Mouse (Mus musculus) liver, embryonic 12.5 days (tissue): ENCODE measurements around the gene Rapgef5. TPM values are rescaled to one million over a fixed set of nuclear protein-coding genes. Genes with fewer than 3 reads are reported as not detected.

Experiments used
- ATAC-seq: fragments of 200-750 bp; cut with Nextera tagmentation; 2 replicates; pipeline ENCODE4 v1.8.0; 2017; ENCODE audit warnings: moderate number of reproducible peaks, mild to moderate bottlenecking, moderate library complexity
- H3K27ac ChIP-seq: fragments of 300-500 bp; sonication (generic); 2 replicates; pipeline ENCODE4 v1.5.1; 2016; ENCODE audit warnings: mild to moderate bottlenecking
- H3K27me3 ChIP-seq: fragments of 300-500 bp; sonication (generic); replicated peaks from 2 replicates; pipeline ENCODE4 v1.6.1; 2016; ENCODE audit warnings: mild to moderate bottlenecking, moderate library complexity
- H3K36me3 ChIP-seq: fragments of 300-500 bp; sonication (generic); 2 replicates; pipeline ENCODE4 v1.6.1; 2016; ENCODE audit warnings: mild to moderate bottlenecking, moderate library complexity
- H3K4me1 ChIP-seq: fragments of 300-500 bp; sonication (generic); 2 replicates; pipeline ENCODE4 v1.6.1; 2016
- H3K4me2 ChIP-seq: fragments of 300-500 bp; sonication (generic); 2 replicates; pipeline ENCODE4 v1.6.1; 2016; ENCODE audit warnings: mild to moderate bottlenecking, moderate library complexity
- H3K4me3 ChIP-seq: fragments of 300-500 bp; sonication (generic); 2 replicates; pipeline ENCODE4 v1.5.1; 2016; ENCODE audit warnings: mild to moderate bottlenecking, moderate library complexity
- H3K9ac ChIP-seq: fragments of 300-500 bp; sonication (generic); 2 replicates; pipeline ENCODE4 v1.6.1; 2016; ENCODE audit warnings: mild to moderate bottlenecking, moderate library complexity
- H3K9me3 ChIP-seq: fragments of 300-500 bp; sonication (generic); replicated peaks from 2 replicates; pipeline ENCODE4 v1.6.1; 2016; ENCODE audit warnings: mild to moderate bottlenecking, moderate library complexity
- WGBS: fragments of 180-500 bp; shearing (Covaris S2); methylation state at CpG from one replicate; pipeline ENCODE4 v1.1.7; 2016; ENCODE audit not compliant: insufficient replicate concordance; 5-methylcytosine and 5-hydroxymethylcytosine counted together
- polyA plus RNA-seq: library from polyadenylated mRNA; unstranded; fragments of >200 nt; fragmentation: Nextera tagmentation; extraction: Ambion mirVana; gene quantifications from 2 replicates; pipeline ENCODE4 v1.2.1, GENCODE M21; 2016

Gene Rapgef5
- polyA plus RNA-seq, 1 experiment from 2014 or later, result 3.3 TPM

- no peak overlapping the region for H3K4me3 ChIP-seq
- H3K9me3 ChIP-seq, result no peaks in the 10 kb centered on the region
- H3K27ac ChIP-seq, result no peak overlapping the region
- H3K4me2 ChIP-seq, result no peak overlapping the region
- H3K27me3 ChIP-seq, result no peaks in the 10 kb centered on the region
- H3K4me1 ChIP-seq, result no peaks in the 10 kb centered on the region
- H3K9ac ChIP-seq, result no peak overlapping the region
- no peaks in the 10 kb centered on the region for H3K36me3 ChIP-seq
- 72% methylated on average over 18 of the region's 18 CpGs for WGBS
- ATAC-seq, result no peak
These were observed 112.2 kb downstream of the Rapgef5 start for GRCm38 (mm10) chr12:117628321-117629093.

- H3K4me1 ChIP-seq, result no peaks in the 10 kb centered on the region
- 36% methylated on average over 1 of the region's 1 CpGs for WGBS
These were observed 115.9 kb downstream of the Rapgef5 start for GRCm38 (mm10) chr12:117632133-117632532.

DNA sequence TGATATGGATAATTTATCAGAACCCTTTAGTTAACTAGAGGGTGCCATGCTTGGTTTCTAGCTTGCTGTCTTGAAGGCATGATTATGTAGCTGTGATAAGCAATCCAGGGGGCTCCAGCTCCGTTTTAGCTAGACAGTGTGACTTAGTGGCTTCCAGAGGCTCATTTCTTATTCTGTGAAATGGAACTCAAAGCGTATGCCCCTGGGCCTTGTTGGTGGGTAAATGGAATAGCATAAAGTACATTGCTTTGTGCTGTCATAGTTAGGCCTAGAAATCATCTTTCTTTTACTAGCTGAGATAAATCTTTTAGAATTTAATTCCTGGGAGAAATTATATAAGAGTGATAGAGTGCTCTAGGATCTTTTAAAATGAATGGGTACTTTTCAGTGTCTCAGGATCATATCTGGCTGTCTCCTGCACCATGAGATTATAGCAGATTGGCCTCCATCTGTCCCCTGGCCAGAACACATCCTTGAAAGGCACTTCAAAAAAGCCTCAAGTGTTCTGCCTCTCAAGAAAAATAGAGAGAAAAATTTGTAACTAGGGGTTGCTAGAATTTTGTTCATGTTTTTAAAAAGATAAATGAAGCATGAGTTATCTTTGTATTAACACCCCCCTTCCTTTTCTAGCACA is 120.0 kb downstream of the Rapgef5 start:
- WGBS, result 55% methylated on average over 2 of the region's 2 CpGs
- Histone ChIP-seq H3K27ac (no peak overlapping the region), H3K4me1 (peaks cover 3% of the 10 kb centered on the region; the same call in 1 of the 2 replicates), H3K36me3 (no peaks in the 10 kb centered on the region), H3K27me3 (no peaks in the 10 kb centered on the region), H3K4me2 (no peak overlapping the region), H3K4me3 (no peak overlapping the region), H3K9ac (no peak overlapping the region), H3K9me3 (no peaks in the 10 kb centered on the region)
- no peak for ATAC-seq

More at GRCm38 (mm10) chr12:117632133-117632532, 115.9 kb downstream of the Rapgef5 start:
- no peaks in the 10 kb centered on the region for H3K36me3 ChIP-seq
- H3K9me3 ChIP-seq, result no peaks in the 10 kb centered on the region
- H3K4me2 ChIP-seq, result no peak overlapping the region
- no peak overlapping the region for H3K27ac ChIP-seq
- H3K4me3 ChIP-seq, result no peak overlapping the region
- H3K9ac ChIP-seq, result no peak overlapping the region
- no peak for ATAC-seq
- H3K27me3 ChIP-seq, result no peaks in the 10 kb centered on the region

GRCm38 (mm10) chr12:117636969-117637368 is 120.7 kb downstream of the Rapgef5 start:
- Histone ChIP-seq H3K4me2 (no peak overlapping the region), H3K27ac (no peak overlapping the region), H3K9ac (no peak overlapping the region), H3K36me3 (no peaks in the 10 kb centered on the region), H3K27me3 (no peaks in the 10 kb centered on the region), H3K4me1 (peaks cover 3% of the 10 kb centered on the region; the same call in 1 of the 2 replicates), H3K4me3 (no peak overlapping the region), H3K9me3 (no peaks in the 10 kb centered on the region)
- no peak for ATAC-seq
- 68% methylated on average over 6 of the region's 6 CpGs for WGBS

GRCm38 (mm10) chr12:117638833-117639232 is 122.6 kb downstream of the Rapgef5 start:
- 47% methylated on average over 2 of the region's 2 CpGs for WGBS
- H3K36me3 ChIP-seq, result no peaks in the 10 kb centered on the region

GRCm38 (mm10) chr12:117639356-117640121 is 123.3 kb downstream of the Rapgef5 start:
- Histone ChIP-seq H3K27ac (no peak overlapping the region), H3K4me3 (no peak overlapping the region), H3K4me1 (peaks cover 3% of the 10 kb centered on the region; the same call in 1 of the 2 replicates), H3K4me2 (no peak overlapping the region), H3K27me3 (no peaks in the 10 kb centered on the region), H3K9ac (no peak overlapping the region), H3K36me3 (no peaks in the 10 kb centered on the region), H3K9me3 (no peaks in the 10 kb centered on the region)
- ATAC-seq, result no peak
- WGBS, result 57% methylated on average over 6 of the region's 6 CpGs

More at GRCm38 (mm10) chr12:117638833-117639232, 122.6 kb downstream of the Rapgef5 start:
- H3K9me3 ChIP-seq, result no peaks in the 10 kb centered on the region
- no peak overlapping the region for H3K4me2 ChIP-seq
- H3K4me3 ChIP-seq, result no peak overlapping the region
- H3K27me3 ChIP-seq, result no peaks in the 10 kb centered on the region
- ATAC-seq, result no peak
- peaks cover 3% of the 10 kb centered on the region; the same call in 1 of the 2 replicates for H3K4me1 ChIP-seq
- H3K27ac ChIP-seq, result no peak overlapping the region
- H3K9ac ChIP-seq, result no peak overlapping the region

- WGBS, result 42% methylated on average over 2 of the region's 2 CpGs
- no peak for ATAC-seq
These were observed 126.2 kb downstream of the Rapgef5 start for GRCm38 (mm10) chr12:117642512-117642911.

DNA sequence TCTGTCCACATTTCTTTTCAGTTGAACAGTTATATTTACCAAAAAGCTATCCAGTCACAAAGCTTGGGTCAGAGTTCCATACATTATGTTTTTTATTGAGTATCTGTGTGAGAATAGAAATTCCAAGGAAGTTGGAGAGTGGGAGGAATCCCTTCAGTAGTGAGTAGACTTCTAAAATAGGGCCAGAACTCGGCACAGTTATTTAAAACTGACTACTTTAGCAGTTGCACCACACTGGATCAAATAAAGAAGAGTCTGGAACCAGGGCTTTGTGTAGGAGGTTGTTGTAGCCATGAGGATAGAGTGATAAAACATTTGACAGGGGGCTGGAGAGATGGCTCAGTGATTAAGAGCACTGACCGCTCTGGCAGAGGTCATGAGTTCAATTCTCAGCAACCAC is 129.5 kb downstream of the Rapgef5 start:
- ATAC-seq, result no peak
- Histone ChIP-seq H3K4me1 (no peaks in the 10 kb centered on the region), H3K27me3 (no peaks in the 10 kb centered on the region), H3K27ac (no peak overlapping the region), H3K36me3 (no peaks in the 10 kb centered on the region), H3K4me3 (no peak overlapping the region), H3K4me2 (no peak overlapping the region), H3K9me3 (no peaks in the 10 kb centered on the region), H3K9ac (no peak overlapping the region)
- WGBS, result 65% methylated on average over 2 of the region's 2 CpGs

More at GRCm38 (mm10) chr12:117642512-117642911, 126.2 kb downstream of the Rapgef5 start:
- Histone ChIP-seq H3K4me2 (no peak overlapping the region), H3K9me3 (no peaks in the 10 kb centered on the region), H3K27ac (no peak overlapping the region), H3K4me3 (no peak overlapping the region), H3K27me3 (no peaks in the 10 kb centered on the region), H3K9ac (no peak overlapping the region), H3K4me1 (peaks cover 3% of the 10 kb centered on the region; the same call in 1 of the 2 replicates), H3K36me3 (no peaks in the 10 kb centered on the region)

DNA sequence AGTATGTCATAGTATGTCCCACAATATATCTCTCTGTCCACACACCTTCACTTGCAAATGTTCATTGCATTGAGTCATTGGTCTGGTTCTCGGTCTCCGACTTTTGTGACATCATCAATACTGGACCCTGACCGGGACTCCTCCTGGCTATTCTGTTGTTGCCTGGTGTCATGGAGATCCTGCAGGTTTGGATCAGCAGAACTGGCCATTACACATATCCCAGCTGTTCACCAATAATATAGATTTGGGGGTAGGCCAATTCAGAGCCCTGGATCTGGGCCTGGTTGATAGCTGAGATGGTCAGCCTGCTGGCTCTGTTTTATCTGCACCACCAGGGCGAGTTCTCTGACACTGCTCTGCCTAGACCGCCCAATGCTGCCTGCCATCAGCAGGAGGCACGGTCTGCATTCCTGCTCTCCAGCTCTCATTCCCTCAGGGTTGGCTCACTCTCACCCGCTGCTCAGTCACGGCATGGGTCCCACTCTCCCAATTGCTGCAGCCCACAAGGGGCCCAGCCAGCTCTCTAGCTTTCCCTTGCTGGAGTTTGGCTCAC is 137.7 kb downstream of the Rapgef5 start:
- Histone ChIP-seq H3K36me3 (no peaks in the 10 kb centered on the region), H3K4me1 (no peaks in the 10 kb centered on the region), H3K4me3 (no peak overlapping the region), H3K4me2 (no peak overlapping the region), H3K27ac (no peak overlapping the region), H3K9ac (no peak overlapping the region), H3K9me3 (no peaks in the 10 kb centered on the region), H3K27me3 (no peaks in the 10 kb centered on the region)
- 72% methylated on average over 8 of the region's 8 CpGs for WGBS
- ATAC-seq, result no peak

DNA sequence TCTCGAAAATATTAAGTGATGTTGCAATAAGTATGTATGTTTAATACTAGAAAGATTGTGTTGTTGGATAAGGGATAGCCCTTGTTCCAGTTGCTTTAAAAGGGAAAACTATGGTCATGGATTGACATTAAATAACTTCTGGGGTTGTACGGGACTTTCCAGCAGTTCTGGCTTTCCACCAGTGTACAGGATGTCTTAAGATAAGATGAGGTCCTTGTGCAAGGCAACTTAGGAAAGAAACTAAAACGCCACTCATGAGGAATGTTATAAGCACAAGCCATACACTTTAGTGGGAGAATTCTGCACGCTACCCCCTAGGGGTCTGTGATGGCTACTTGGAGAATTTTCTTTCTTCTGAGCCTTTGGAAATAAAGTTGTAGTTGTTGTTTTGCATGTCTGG is 140.7 kb downstream of the Rapgef5 start:
- no peak for ATAC-seq
- H3K27ac ChIP-seq, result no peak overlapping the region

GRCm38 (mm10) chr12:117657766-117658165 is 141.5 kb downstream of the Rapgef5 start:
- Histone ChIP-seq H3K4me2 (no peak overlapping the region), H3K36me3 (no peaks in the 10 kb centered on the region), H3K27me3 (no peaks in the 10 kb centered on the region), H3K9me3 (no peaks in the 10 kb centered on the region), H3K27ac (no peak overlapping the region), H3K4me3 (no peak overlapping the region), H3K4me1 (no peaks in the 10 kb centered on the region), H3K9ac (no peak overlapping the region)
- WGBS, result 68% methylated on average over 5 of the region's 5 CpGs
- ATAC-seq, result no peak

More for the DNA sequence above, 140.7 kb downstream of the Rapgef5 start:
- Histone ChIP-seq H3K4me1 (no peaks in the 10 kb centered on the region), H3K9me3 (no peaks in the 10 kb centered on the region), H3K4me3 (no peak overlapping the region), H3K9ac (no peak overlapping the region), H3K27me3 (no peaks in the 10 kb centered on the region), H3K36me3 (no peaks in the 10 kb centered on the region), H3K4me2 (no peak overlapping the region)
- 59% methylated on average over 4 of the region's 4 CpGs for WGBS
